Mouse (Mus musculus) spleen, postnatal 0 days (tissue): ENCODE results near the gene Samd11. TPM values are rescaled to one million over a fixed set of nuclear protein-coding genes. Genes with fewer than 3 reads are reported as not detected.

Experiments used
- polyA plus RNA-seq: library from polyadenylated mRNA; unstranded; fragments of >200 nt; fragmentation: Nextera tagmentation; extraction: Ambion mirVana; gene quantifications from 2 replicates; pipeline ENCODE4 v1.2.1, GENCODE M21; 2015

The Samd11 gene
- 24.4 and 25.3 TPM in 2 replicates for polyA plus RNA-seq

DNA sequence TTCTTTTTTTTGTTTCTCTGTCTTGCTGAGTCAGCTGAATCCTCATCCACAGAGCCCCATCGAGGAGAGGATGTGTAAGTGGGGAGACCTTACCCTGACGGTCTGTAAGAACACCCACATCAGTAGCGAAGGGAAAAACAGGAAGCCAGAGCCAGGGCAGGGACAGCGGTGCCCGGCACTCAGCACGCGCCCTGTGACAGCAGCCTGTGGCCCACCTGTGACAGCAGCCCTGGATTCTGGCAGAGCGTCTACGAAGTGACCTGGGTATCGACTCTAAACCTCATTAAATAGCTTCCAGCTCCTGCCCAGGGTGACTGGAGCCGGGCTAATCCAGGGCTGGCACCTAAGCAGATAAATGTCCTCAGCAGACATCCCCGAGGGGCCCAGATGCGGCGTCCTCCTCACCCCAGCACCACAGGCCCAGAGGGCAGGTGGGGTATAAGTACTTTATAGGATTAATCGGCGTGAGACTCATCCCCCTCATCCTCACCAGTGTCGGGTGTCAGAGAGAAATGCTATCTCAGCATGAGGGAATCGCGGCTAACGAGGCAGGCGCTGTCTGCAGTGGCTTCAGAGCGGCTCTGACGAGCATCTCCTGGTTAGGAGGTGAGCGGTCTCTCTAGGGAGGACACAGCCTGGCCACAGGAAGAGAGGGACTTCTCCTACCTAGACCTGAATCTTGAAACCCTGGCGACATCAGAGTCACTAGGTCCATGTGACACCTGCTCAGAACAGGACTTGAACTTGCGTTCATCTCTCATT is at the start of gene Samd11:
Gene Samd11, minus strand, starts transcription at position 580 of the 762 bp plus-strand sequence.

DNA sequence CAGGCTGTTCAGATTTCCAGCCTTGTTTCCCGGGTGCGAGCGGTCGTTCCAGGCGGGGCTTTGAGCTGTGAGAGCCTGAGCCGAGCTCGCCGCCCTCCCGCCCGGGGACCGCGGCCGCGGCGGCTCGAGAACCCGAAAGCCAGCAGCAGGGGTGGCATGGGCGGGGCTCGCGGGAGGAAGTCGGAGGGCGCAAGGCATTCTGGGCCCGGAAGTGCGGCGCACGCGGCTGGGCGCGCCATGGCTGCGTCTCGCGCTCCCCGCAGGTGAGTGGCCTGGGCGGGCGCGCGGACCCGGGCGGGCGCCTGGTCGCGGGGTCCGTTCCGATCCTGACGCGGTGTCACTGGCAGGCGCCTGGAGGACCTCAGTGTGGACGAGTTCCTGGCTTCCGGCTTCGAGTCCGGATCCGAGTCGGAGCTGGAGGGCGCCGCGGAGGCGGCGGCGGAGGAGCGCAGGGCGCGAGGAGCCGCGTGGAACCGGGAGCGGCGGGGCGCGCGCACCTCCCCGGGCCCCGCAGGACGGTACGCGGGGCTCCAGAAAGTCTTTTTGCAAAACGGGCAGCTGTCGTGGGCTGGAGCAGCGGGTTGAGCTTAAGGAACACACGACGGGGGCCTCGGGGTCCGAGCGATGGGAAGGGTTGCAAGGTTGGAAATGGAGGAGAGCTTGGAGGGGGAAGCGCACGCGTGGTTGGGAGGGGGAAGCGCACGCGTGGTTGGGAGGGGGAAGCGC is 19.5 kb downstream of the Samd11 start, which contains the start of gene Noc2l:
Gene Noc2l, plus strand, starts transcription at position 203 of the 726 bp plus-strand sequence.

DNA sequence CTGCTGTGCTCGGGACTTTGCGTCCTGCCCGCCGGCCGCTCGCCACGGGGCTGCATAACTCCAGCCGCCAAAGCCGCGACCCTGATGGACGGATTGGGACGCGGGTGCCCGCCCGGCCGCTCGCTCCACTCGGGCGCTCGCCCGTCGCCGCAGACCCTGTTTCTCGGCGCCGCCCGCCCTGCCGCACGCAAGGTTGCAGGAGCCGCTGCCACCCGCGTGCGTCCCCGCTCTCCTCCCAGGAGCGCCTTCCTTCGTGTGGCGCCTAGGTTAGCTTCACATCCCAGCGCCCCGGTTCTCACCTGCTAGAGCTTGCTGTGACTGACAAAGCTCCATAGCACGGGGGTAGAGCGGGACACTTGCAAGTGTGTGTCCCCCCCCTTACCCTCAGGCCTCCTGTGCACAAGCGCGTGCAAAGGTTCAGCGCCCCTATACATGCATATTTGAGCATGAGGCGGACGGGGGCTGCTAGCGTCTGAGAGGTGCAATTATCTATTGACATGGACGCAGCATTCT is 20.7 kb downstream of the Samd11 start, which contains the start of gene Plekhn1:
Gene Plekhn1, minus strand, starts transcription at position 157 of the 513 bp plus-strand sequence.

DNA sequence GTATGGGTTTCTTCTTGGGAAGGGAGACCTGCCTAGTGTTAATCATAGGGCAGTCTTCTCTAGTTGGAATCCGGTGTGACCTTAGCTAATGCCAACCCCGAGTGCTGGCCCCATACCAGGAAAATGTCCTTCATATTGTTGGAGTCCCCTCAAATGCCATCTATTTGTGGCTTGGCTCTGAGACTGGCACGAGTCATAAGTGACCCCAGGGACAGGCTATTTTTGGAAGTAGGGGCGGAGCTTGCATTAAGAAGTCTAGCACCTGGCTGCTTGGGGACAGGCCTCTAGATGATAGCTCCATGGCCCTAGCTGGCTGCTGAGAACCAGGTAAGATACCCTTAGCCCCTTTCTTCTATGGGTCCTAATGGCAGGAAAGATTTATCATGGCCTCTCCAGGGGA is 39.8 kb downstream of the Samd11 start, which contains the start of gene Perm1:
Gene Perm1, plus strand, starts transcription at position 220 of the 400 bp plus-strand sequence.

DNA sequence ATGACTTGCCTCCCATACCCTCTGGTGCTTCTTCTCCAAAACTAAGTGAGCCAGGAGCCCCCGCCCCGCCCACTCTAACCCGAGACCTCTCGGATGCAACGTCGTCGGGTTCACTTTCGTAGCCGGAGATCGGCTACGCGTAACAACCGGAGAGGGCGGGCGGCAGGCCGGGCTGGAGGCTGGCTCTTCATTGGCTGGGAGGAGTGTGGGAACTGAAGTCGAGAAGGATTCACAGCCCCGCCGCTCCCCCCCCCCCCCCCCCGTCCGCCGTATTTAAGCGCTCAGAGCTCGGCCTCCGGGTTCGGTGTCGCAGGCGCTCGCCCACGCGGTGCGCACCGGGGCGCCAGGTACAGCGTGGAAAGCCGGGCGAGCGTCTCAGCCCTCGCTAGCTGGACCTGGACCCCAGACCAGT is 52.5 kb downstream of the Samd11 start, which contains the start of gene AW011738:
Gene AW011738, plus strand, starts transcription at position 304 of the 412 bp plus-strand sequence.

DNA sequence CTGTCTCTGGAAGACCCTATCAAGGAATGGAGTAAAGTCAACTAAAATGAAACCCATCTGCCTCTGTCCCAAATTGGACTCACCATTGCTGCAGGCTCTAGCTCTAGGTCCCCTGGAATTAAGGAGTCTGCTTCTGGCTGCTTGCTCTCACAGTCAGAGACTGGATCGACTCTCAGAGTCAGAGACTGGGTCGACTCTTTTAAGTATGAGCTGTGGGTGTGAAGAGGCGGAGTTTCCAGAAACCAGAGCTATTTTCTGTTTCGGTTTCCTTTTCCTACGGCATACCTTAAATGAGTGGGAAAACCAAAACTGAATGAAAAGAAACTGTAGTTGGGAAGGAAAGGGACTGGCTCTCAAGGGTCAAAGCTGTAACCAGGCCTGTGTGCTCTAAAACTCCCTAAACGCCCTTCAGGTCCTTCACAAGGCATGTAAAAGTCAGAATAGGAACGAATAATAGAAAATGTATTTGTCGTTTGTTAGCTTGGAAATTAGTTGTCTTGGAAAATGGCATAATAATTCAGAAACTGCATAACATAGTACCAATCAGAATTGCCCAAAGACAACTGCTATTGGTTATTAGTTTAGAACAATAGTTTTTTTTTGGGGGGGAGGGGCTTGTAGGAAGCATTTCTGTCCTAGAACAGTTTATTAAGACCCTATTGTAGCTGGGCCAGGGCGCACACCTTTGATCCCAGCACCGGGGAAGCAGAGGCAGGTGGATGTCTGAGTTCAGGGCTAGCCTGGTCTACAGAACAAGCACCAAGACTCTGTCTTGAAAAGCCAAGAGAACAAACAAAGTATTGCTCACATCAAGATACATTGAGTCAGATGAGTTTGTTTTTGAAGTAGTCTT is 54.6 kb downstream of the Samd11 start, which contains the start of gene Isg15:
Gene Isg15, minus strand, starts transcription at position 196 of the 853 bp plus-strand sequence.

DNA sequence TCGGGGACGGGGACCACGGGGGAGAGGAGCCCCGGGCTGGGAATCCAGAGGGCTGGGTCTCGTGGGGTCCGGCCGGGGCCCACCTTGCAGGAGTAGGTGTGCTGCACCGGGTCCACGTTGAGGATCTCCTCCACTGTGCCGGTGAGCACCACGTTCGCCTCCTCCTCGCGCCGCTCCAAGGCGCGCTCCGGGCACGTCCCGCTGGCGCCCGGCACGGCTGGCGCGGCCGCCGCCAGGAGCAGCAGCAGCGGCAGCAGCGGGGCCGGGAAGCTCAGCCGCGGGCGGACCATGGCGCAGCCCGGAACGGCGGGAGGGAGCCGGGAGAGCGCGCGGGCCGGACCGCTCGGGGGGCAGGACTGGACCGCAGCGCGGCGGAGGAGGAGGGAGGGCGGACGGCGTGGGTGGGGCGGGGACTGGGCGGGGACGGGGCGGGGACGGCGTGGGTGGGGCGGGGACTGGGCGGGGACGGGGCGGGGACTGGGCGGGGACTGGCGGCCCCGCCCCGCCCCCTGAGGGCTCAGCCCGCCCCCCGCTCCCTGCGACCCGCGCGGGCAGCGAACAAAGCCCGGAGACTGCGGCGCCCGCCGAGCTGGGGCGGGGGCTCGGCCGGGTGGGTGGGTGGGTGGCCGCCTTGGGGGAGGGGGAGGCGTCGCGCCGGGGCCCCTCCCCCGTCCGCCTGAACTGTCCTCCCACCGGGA is 58.2 kb downstream of the Samd11 start, which contains the start of gene Agrn:
Gene Agrn, minus strand, starts transcription at position 358 of the 698 bp plus-strand sequence.

Other genes starting within 250 kb of the Samd11 start
- gene Tnfrsf4, start 241.8 kb downstream of the Samd11 start, polyA plus RNA-seq: 1.2 and 1.3 TPM in 2 replicates
- gene Tnfrsf18, start 229.5 kb downstream of the Samd11 start, polyA plus RNA-seq: 1.2 and 2.7 TPM in 2 replicates
- 0.16 and 0.45 TPM in 2 replicates for gene Ttll10, start 196.2 kb downstream of the Samd11 start, polyA plus RNA-seq
- gene 9430015G10Rik, start 145.7 kb downstream of the Samd11 start, polyA plus RNA-seq: 8.9 and 9.5 TPM in 2 replicates
- gene Rnf223, start 125.1 kb downstream of the Samd11 start, polyA plus RNA-seq: 0.17 and 0.21 TPM in 2 replicates
- 16.2 and 22.4 TPM in 2 replicates for gene Agrn, start 58.2 kb downstream of the Samd11 start, polyA plus RNA-seq
- 77.6 and 109 TPM in 2 replicates for gene Isg15, start 54.8 kb downstream of the Samd11 start, polyA plus RNA-seq
- gene AW011738, start 52.4 kb downstream of the Samd11 start, polyA plus RNA-seq: 3.3 TPM in 2 replicates
- gene Perm1, start 39.8 kb downstream of the Samd11 start, polyA plus RNA-seq: 0.25 and 0.34 TPM in 2 replicates
- gene Plekhn1, start 20.8 kb downstream of the Samd11 start, polyA plus RNA-seq: 5.6 and 7.4 TPM in 2 replicates
- 52.4 and 53.7 TPM in 2 replicates for gene Noc2l, start 19.6 kb downstream of the Samd11 start, polyA plus RNA-seq
- not detected in 2 replicates for gene Vmn2r-ps159, start 75.4 kb upstream of the Samd11 start, polyA plus RNA-seq